Mouse (Mus musculus) neural tube, embryonic 13.5 days (tissue): ENCODE measurements at regions not wholly inside any gene's neighbourhood (a gene's known extent, or its start where the extent isn't known, plus 50 kb on each side); places are given as distances from the start of the nearest gene placed in this dataset.
A peak's percentile ranks its signal among the peaks of the same experiment; 100 is the strongest.

Source experiments
- ATAC-seq: fragments of 200-750 bp; cut with Nextera tagmentation; 2 replicates; pipeline ENCODE4 v1.8.0; 2017; ENCODE audit warnings: low read depth, mild to moderate bottlenecking, moderate TSS enrichment, moderate library complexity
- H3K27ac ChIP-seq: fragments of 300-500 bp; sonication (generic); replicated peaks from 2 replicates; pipeline ENCODE4 v1.5.1; 2015; ENCODE audit warnings: moderate library complexity, mild to moderate bottlenecking, inconsistent platforms
- H3K27me3 ChIP-seq: fragments of 300-500 bp; sonication (generic); 2 replicates; pipeline ENCODE4 v1.6.1; 2015; ENCODE audit warnings: mild to moderate bottlenecking, inconsistent platforms
- H3K36me3 ChIP-seq: fragments of 300-500 bp; sonication (generic); 2 replicates; pipeline ENCODE4 v1.6.1; 2015; ENCODE audit warnings: mild to moderate bottlenecking, inconsistent platforms
- H3K4me1 ChIP-seq: fragments of 300-500 bp; sonication (generic); replicated peaks from 2 replicates; pipeline ENCODE4 v1.6.1; 2015; ENCODE audit warnings: inconsistent platforms
- H3K4me2 ChIP-seq: fragments of 300-500 bp; sonication (generic); 2 replicates; pipeline ENCODE4 v1.6.1; 2015; ENCODE audit warnings: inconsistent platforms, mild to moderate bottlenecking, moderate library complexity
- H3K4me3 ChIP-seq: fragments of 300-500 bp; sonication (generic); 2 replicates; pipeline ENCODE4 v1.5.1; 2015; ENCODE audit warnings: mild to moderate bottlenecking, inconsistent platforms
- H3K9ac ChIP-seq: fragments of 300-500 bp; sonication (generic); 2 replicates; pipeline ENCODE4 v1.6.1; 2015; ENCODE audit warnings: moderate library complexity, mild to moderate bottlenecking, inconsistent platforms
- H3K9me3 ChIP-seq: fragments of 300-500 bp; sonication (generic); 2 replicates; pipeline ENCODE4 v1.6.1; 2016; ENCODE audit warnings: inconsistent platforms
- WGBS: fragments of 180-500 bp; shearing (Covaris S2); methylation state at CpG from one replicate; pipeline ENCODE4 v1.1.7; 2015; 5-methylcytosine and 5-hydroxymethylcytosine counted together

- no peaks in the 10 kb centered on the region for H3K36me3 ChIP-seq
- H3K4me3 ChIP-seq: no peak overlapping the region
- peaks cover 52% of the 10 kb centered on the region for H3K4me1 ChIP-seq
- H3K27ac ChIP-seq: peak overlapping the region; percentile 79
- ATAC-seq: peak; percentile 51; the same call in 1 of the 2 replicates
- H3K9ac ChIP-seq: peak overlapping the region; percentile 26; the same call in 1 of the 2 replicates
- H3K27me3 ChIP-seq: no peaks in the 10 kb centered on the region; the same call in 1 of the 2 replicates
- no peaks in the 10 kb centered on the region for H3K9me3 ChIP-seq
- WGBS: 4% methylated on average over 15 of the region's 15 CpGs
- peak overlapping the region; percentile 27 for H3K4me2 ChIP-seq
Measured at GRCm38 (mm10) chr6:127336681-127337397, 109.8 kb upstream of the Parp11 start.

DNA sequence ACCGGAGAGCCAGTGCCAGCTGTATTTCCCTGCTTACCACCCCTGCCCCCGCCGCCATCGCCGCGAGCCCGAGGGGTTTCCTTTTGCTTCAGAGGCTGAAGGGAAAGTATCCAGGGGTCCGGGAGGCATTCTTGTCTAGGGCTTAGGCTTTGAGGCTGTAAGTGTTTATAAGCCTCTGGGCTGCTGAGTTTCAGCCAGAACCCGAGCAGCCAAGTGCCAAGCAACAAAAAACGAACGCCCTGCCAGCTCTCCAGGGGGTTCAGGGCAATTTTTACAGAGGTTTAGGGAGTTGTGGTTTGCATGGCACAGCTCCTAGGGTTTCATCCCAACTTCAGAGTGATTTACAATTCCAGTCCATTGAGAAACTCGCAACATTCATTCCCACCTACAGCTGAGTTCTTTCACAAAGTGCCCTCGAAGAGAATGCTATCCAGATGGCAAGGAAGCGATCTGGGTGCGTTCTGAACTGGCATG is 109.2 kb upstream of the Parp11 start:
- 3% methylated on average over 15 of the region's 15 CpGs for WGBS

GRCm38 (mm10) chr6:127338412-127338811 is 108.2 kb upstream of the Parp11 start:
- H3K36me3 ChIP-seq: no peaks in the 10 kb centered on the region
- H3K4me3 ChIP-seq: no peak overlapping the region
- H3K9me3 ChIP-seq: no peaks in the 10 kb centered on the region
- no peak overlapping the region for H3K4me2 ChIP-seq
- H3K27ac ChIP-seq: no peak overlapping the region
- no peak overlapping the region for H3K9ac ChIP-seq
- ATAC-seq: no peak
- no peaks in the 10 kb centered on the region; the same call in 1 of the 2 replicates for H3K27me3 ChIP-seq
- H3K4me1 ChIP-seq: peaks cover 52% of the 10 kb centered on the region
- 18% methylated on average over 6 of the region's 6 CpGs for WGBS

More for the DNA sequence above, 109.2 kb upstream of the Parp11 start:
- H3K9me3 ChIP-seq: no peaks in the 10 kb centered on the region
- H3K4me2 ChIP-seq: peak overlapping the region; percentile 27
- H3K9ac ChIP-seq: 0 out of 2 replicates have a peak overlapping the region, but pooled peaks have one; percentile 26
- H3K4me3 ChIP-seq: no peak overlapping the region
- peak; percentile 23; the same call in 1 of the 2 replicates for ATAC-seq
- no peaks in the 10 kb centered on the region for H3K36me3 ChIP-seq
- H3K27ac ChIP-seq: peak overlapping the region; percentile 79
- no peaks in the 10 kb centered on the region; the same call in 1 of the 2 replicates for H3K27me3 ChIP-seq
- peaks cover 52% of the 10 kb centered on the region for H3K4me1 ChIP-seq

DNA sequence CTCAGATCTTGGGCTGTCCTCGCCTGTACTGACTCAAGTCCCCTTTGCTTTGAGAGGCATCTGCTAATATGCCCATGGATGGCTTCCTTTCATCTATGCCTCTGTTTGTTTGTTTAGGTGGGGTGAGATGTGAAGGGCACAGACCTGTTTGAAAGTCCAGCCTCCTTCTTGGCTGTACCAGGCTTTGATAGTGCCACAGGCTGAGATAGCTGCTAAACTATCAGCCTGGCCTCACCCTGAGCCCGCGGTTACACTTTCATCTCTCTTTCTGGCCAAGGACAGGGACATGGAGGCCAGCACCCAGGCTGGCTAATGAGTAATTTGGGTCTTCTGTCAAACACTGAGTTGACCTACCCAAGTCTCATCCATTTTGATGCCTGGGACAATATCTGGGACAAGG is 105.0 kb upstream of the Parp11 start:
- WGBS: 92% methylated on average over 3 of the region's 3 CpGs
- no peak for ATAC-seq
- no peak overlapping the region for H3K27ac ChIP-seq
- H3K4me1 ChIP-seq: peaks cover 36% of the 10 kb centered on the region
- no peak overlapping the region for H3K4me2 ChIP-seq
- no peaks in the 10 kb centered on the region for H3K9me3 ChIP-seq
- H3K27me3 ChIP-seq: no peaks in the 10 kb centered on the region; the same call in 1 of the 2 replicates
- H3K36me3 ChIP-seq: no peaks in the 10 kb centered on the region
- no peak overlapping the region for H3K9ac ChIP-seq
- H3K4me3 ChIP-seq: no peak overlapping the region

- H3K4me3 ChIP-seq: no peak overlapping the region
- H3K36me3 ChIP-seq: no peaks in the 10 kb centered on the region
- no peak for ATAC-seq
- no peaks in the 10 kb centered on the region for H3K9me3 ChIP-seq
- H3K9ac ChIP-seq: no peak overlapping the region
- peaks cover 6% of the 10 kb centered on the region; the same call in 1 of the 2 replicates for H3K4me1 ChIP-seq
- H3K27me3 ChIP-seq: no peaks in the 10 kb centered on the region
- H3K4me2 ChIP-seq: no peak overlapping the region
- no peak overlapping the region for H3K27ac ChIP-seq
- 81% methylated on average over 9 of the region's 9 CpGs for WGBS
Measured at GRCm38 (mm10) chr6:127348770-127349409, 97.8 kb upstream of the Parp11 start.

GRCm38 (mm10) chr6:127349479-127350110 is 97.0 kb upstream of the Parp11 start:
- no peak overlapping the region for H3K4me3 ChIP-seq
- peaks cover 6% of the 10 kb centered on the region; the same call in 1 of the 2 replicates for H3K4me1 ChIP-seq
- H3K36me3 ChIP-seq: no peaks in the 10 kb centered on the region
- H3K27me3 ChIP-seq: no peaks in the 10 kb centered on the region
- 31% methylated on average over 12 of the region's 12 CpGs for WGBS
- no peak for ATAC-seq
- H3K9me3 ChIP-seq: no peaks in the 10 kb centered on the region
- H3K4me2 ChIP-seq: no peak overlapping the region
- no peak overlapping the region for H3K27ac ChIP-seq
- no peak overlapping the region for H3K9ac ChIP-seq

- 92% methylated on average over 5 of the region's 5 CpGs for WGBS
- H3K9ac ChIP-seq: no peak overlapping the region
- peaks cover 6% of the 10 kb centered on the region; the same call in 1 of the 2 replicates for H3K4me1 ChIP-seq
- no peak overlapping the region for H3K4me3 ChIP-seq
- no peaks in the 10 kb centered on the region for H3K27me3 ChIP-seq
- H3K9me3 ChIP-seq: no peaks in the 10 kb centered on the region
- no peaks in the 10 kb centered on the region for H3K36me3 ChIP-seq
- no peak overlapping the region for H3K4me2 ChIP-seq
- ATAC-seq: no peak
- no peak overlapping the region for H3K27ac ChIP-seq
Measured at GRCm38 (mm10) chr6:127351691-127352090, 94.9 kb upstream of the Parp11 start.

DNA sequence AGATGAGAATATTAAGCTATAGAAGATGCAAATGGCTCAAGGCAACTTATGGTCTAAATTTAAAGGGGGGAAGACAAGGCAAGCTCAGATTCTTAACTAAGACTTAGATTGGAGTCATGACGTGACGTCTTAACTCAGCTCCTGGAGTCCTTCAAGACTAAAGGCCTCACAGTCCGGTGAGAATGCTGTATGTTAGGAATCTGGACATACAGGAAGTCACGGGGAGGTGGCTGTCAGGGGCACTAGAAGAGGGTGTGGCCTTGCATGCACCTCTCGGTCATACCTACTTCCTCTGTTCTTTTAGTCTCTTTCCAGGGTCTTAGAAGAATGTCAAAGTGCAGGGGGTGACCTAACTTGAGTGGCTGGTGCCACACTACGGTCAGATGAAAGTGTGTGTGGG is 91.5 kb upstream of the Parp11 start:
- Histone ChIP-seq H3K4me3 (no peak overlapping the region), H3K36me3 (no peaks in the 10 kb centered on the region), H3K27me3 (no peaks in the 10 kb centered on the region), H3K4me2 (no peak overlapping the region), H3K4me1 (no peaks in the 10 kb centered on the region), H3K27ac (no peak overlapping the region), H3K9me3 (no peaks in the 10 kb centered on the region), H3K9ac (no peak overlapping the region)
- WGBS: 86% methylated on average over 6 of the region's 6 CpGs
- ATAC-seq: no peak

GRCm38 (mm10) chr6:127356442-127356841 is 90.2 kb upstream of the Parp11 start:
- Histone ChIP-seq H3K4me1 (no peaks in the 10 kb centered on the region), H3K9me3 (no peaks in the 10 kb centered on the region), H3K27ac (no peak overlapping the region), H3K4me2 (no peak overlapping the region), H3K9ac (no peak overlapping the region), H3K4me3 (no peak overlapping the region), H3K36me3 (no peaks in the 10 kb centered on the region), H3K27me3 (no peaks in the 10 kb centered on the region)
- no peak for ATAC-seq
- WGBS: 81% methylated on average over 8 of the region's 8 CpGs

DNA sequence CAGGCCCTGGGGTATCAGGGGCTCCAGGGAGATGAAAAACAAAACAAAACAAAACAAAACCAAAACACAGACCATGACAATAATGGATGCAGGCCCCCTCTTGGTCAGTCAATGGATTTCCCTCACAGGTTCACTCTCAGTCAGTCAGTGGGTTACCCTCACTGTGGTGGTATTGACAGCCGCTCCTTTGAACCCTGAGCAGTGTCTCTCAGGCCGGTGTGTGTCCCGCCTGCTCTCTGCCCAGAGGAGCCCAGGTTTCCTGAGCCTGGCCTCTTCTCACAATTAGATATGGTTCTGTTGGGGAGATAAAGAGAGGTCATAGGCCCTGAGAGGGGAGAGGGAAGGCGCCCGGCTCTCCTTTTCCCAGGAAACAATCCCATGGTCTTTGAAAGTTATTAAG is 87.8 kb upstream of the Parp11 start:
- 27% methylated on average over 5 of the region's 5 CpGs for WGBS
- Histone ChIP-seq H3K27ac (no peak overlapping the region), H3K36me3 (no peaks in the 10 kb centered on the region)

DNA sequence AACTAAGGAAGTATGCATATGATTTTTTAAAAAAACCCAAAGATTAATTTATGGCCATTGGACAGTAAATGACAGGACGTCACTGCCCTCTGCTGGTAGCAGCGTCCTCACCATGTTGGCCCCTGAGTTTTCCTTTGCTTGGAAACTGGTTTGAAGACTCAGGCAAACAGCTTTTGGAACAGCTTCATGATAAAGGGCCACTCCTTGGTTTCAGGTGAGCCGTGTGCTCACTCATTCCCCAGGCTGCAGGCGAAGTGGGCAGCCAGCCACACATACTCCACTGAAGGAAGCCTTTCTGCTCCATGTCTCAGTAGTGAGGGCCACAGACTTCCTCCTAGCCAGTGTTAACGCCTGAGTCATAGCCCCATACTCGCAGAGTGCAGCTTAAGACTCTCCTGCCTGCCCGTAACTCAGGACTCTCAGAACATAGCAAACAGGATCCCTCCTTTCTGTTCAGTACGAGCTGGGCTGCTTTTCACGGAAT is 87.2 kb upstream of the Parp11 start:
- H3K36me3 ChIP-seq: no peaks in the 10 kb centered on the region
- no peak overlapping the region for H3K27ac ChIP-seq
- no peak for ATAC-seq
- peaks cover 9% of the 10 kb centered on the region for H3K27me3 ChIP-seq
- peaks cover 6% of the 10 kb centered on the region for H3K4me1 ChIP-seq
- H3K4me2 ChIP-seq: no peak overlapping the region
- no peaks in the 10 kb centered on the region for H3K9me3 ChIP-seq
- WGBS: 46% methylated on average over 9 of the region's 9 CpGs
- no peak overlapping the region for H3K9ac ChIP-seq
- H3K4me3 ChIP-seq: no peak overlapping the region

More for the DNA sequence above, 87.8 kb upstream of the Parp11 start:
- Histone ChIP-seq H3K4me2 (no peak overlapping the region), H3K4me3 (no peak overlapping the region), H3K27me3 (0 out of 2 replicates have a peak, but pooled peaks cover 5% of the 10 kb centered on the region), H3K9me3 (no peaks in the 10 kb centered on the region), H3K4me1 (peaks cover 6% of the 10 kb centered on the region), H3K9ac (no peak overlapping the region)
- no peak for ATAC-seq

GRCm38 (mm10) chr6:127362166-127362565 is 84.5 kb upstream of the Parp11 start:
- no peak overlapping the region for H3K27ac ChIP-seq
- peaks cover 6% of the 10 kb centered on the region for H3K4me1 ChIP-seq
- H3K9me3 ChIP-seq: no peaks in the 10 kb centered on the region
- H3K4me3 ChIP-seq: no peak overlapping the region
- peaks cover 13% of the 10 kb centered on the region for H3K27me3 ChIP-seq
- no peak overlapping the region for H3K9ac ChIP-seq
- no peak overlapping the region for H3K4me2 ChIP-seq
- ATAC-seq: no peak
- WGBS: 79% methylated on average over 5 of the region's 5 CpGs
- H3K36me3 ChIP-seq: no peaks in the 10 kb centered on the region
